23 mouse cellular contexts compared by ENCODE assay signal in the genomic region with DNA sequence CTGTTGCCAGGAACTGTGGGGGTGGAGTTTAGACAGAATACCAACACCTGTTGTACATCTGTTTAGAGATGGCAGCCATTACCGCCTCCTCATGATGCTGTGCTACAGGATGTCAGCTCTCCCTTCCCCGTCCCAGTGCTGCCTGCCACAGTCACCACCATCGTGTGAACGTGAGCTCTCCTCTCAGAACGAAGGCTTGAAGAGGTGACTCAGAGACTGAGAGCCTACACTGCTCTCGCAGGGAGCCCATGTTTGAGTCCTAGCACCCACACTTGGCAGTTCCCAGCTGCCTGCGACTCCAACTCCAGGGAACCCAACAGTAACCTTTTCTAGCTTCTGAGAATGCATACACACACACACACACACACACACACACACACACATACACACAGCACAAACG. TPM values are rescaled to one million over a fixed set of nuclear protein-coding genes. Genes with fewer than 3 reads are reported as not detected.
A peak's percentile ranks its signal among the peaks of the same experiment; 100 is the strongest.
DNase-seq lines count a peak whose midpoint lies in the region; ATAC-seq and TF ChIP-seq lines count a peak whose summit lies in the region.
"Had no signal": no experiment of that assay in that cellular context is flagged by ENCODE, and none has a peak within 500 bp of the region (broad histone marks: within the 10 kb centered on the region; RNA-seq: fewer than 3 reads in every experiment).

No protein-coding gene starts in this region.

- TF ChIP-seq CTCF in left cerebral cortex, adult 2 months (IDR thresholded peaks at IDR 0.05), result no peak
- TF ChIP-seq CTCF in E14TG2a.4 (conservative IDR thresholded peaks at IDR 0.05; ENCODE audit: low read length), result no peak

- 78% methylated on average over 8 of the region's 8 CpGs for WGBS in forebrain, embryonic 16.5 days

- intact Hi-C loops in left cerebral cortex, adult 2 months (cut with DNase I), result no loop called here
- intact Hi-C loops in left cerebral cortex, postnatal 36 days (cut with DNase I), result no loop called here

- no peak for DNase-seq in frontal cortex, postnatal 10 days (ENCODE audit: low spot score in 2 of 2)
- DNase-seq in left cerebral cortex, adult 2 months (ENCODE audit: extremely low spot score in 1 of 2, low spot score in 2 of 2), result peak; percentile 31 to 39
- DNase-seq in left cerebral cortex, adult 11 months (ENCODE audit: low spot score), result no peak
- peak; percentile 28 for DNase-seq in left cerebral cortex, postnatal 36 days (ENCODE audit: low spot score in 2 of 2)
- no peak for DNase-seq in liver
- DNase-seq: cerebellum, adult 11 months; cerebellum, postnatal 36 days; gastrocnemius, adult 2 months; heart, adult 11 months; liver, embryonic 13.5 days; lung, postnatal 10 days; retina, postnatal 1 day had no signal

- H3K27ac ChIP-seq in left cerebral cortex, adult 2 months, result no peak overlapping the region
- H3K27ac ChIP-seq in forebrain, embryonic 16.5 days (ENCODE audit: low read length), result no peak overlapping the region
- H3K27ac ChIP-seq: embryonic facial prominence, embryonic 15.5 days; gastrocnemius, adult 2 months; hindbrain, embryonic 12.5 days; liver, embryonic 13.5 days; neural tube, embryonic 15.5 days had no signal

- no peak overlapping the region for H3K9ac ChIP-seq in forebrain, embryonic 16.5 days (replicated peaks; ENCODE audit: low read depth, low read length)
- H3K9ac ChIP-seq: embryonic facial prominence, embryonic 15.5 days; hindbrain, embryonic 12.5 days; liver, embryonic 13.5 days; neural tube, embryonic 15.5 days had no signal

- no peaks in the 10 kb centered on the region for H3K27me3 ChIP-seq in E14TG2a.4 (ENCODE audit: insufficient read depth, low read length)
- no peaks in the 10 kb centered on the region for H3K27me3 ChIP-seq in forebrain, embryonic 16.5 days (replicated peaks; ENCODE audit: control insufficient read depth, insufficient read depth, low read length)
- H3K27me3 ChIP-seq: embryonic facial prominence, embryonic 15.5 days; hindbrain, embryonic 12.5 days; liver, embryonic 13.5 days; neural tube, embryonic 15.5 days; Patski had no signal

- H3K4me1 ChIP-seq in E14TG2a.4 (replicated peaks; ENCODE audit: low read depth, low read length), result peaks cover 39% of the 10 kb centered on the region
- H3K4me1 ChIP-seq in forebrain, embryonic 16.5 days (replicated peaks; ENCODE audit: control insufficient read depth, insufficient read depth, low read length), result no peaks in the 10 kb centered on the region
- H3K4me1 ChIP-seq: embryonic facial prominence, embryonic 15.5 days; liver, embryonic 13.5 days; neural tube, embryonic 15.5 days had no signal

- H3K4me3 ChIP-seq in left cerebral cortex, adult 2 months, result no peak overlapping the region
- 0 out of 2 replicates have a peak overlapping the region, but pooled peaks have one; percentile 14 for H3K4me3 ChIP-seq in E14TG2a.4 (replicated peaks; ENCODE audit: low read length)
- H3K4me3 ChIP-seq in forebrain, embryonic 16.5 days (replicated peaks; ENCODE audit: low read length), result no peak overlapping the region
- H3K4me3 ChIP-seq: embryonic facial prominence, embryonic 15.5 days; gastrocnemius, adult 2 months; hindbrain, embryonic 12.5 days; liver, embryonic 13.5 days; neural tube, embryonic 15.5 days had no signal

- no peaks in the 10 kb centered on the region for H3K36me3 ChIP-seq in E14TG2a.4 (ENCODE audit: insufficient read depth, low read length)
- no peaks in the 10 kb centered on the region for H3K36me3 ChIP-seq in forebrain, embryonic 16.5 days (ENCODE audit: control insufficient read depth, insufficient read depth)
- H3K36me3 ChIP-seq: embryonic facial prominence, embryonic 15.5 days; hindbrain, embryonic 12.5 days; liver, embryonic 13.5 days; neural tube, embryonic 15.5 days had no signal

- peak; percentile 34; the same call in 1 of the 2 replicates for ATAC-seq in frontal cortex, adult (ENCODE audit: low TSS enrichment)
- no peak for ATAC-seq in forebrain, embryonic 16.5 days
- ATAC-seq: Patski had no signal

- H3K9me3 ChIP-seq in E14TG2a.4 (ENCODE audit: low read length), result no peaks in the 10 kb centered on the region
- no peaks in the 10 kb centered on the region for H3K9me3 ChIP-seq in forebrain, embryonic 16.5 days (ENCODE audit: control insufficient read depth, low read length)
- H3K9me3 ChIP-seq: embryonic facial prominence, embryonic 15.5 days; hindbrain, embryonic 12.5 days; liver, embryonic 13.5 days; neural tube, embryonic 15.5 days had no signal

- no peak overlapping the region for H3K4me2 ChIP-seq in forebrain, embryonic 16.5 days (ENCODE audit: low read length)
- H3K4me2 ChIP-seq: embryonic facial prominence, embryonic 15.5 days; hindbrain, embryonic 12.5 days; liver, embryonic 13.5 days; neural tube, embryonic 15.5 days had no signal

RNA-seq across cellular contexts. Expression of a gene that starts 8.2 kb away (rescaled TPM):
- total RNA-seq in left cerebral cortex, adult 2 months (2021), result under 1 TPM in 1 of 2 experiments, not detected in 1; 0.81 TPM
- not detected for total RNA-seq in left cerebral cortex, postnatal 36 days (2021)
- polyA plus RNA-seq in forebrain, embryonic 16.5 days (2015; fragmentation: Nextera tagmentation; extraction: Ambion mirVana), result 0.39 and 0.41 TPM in 2 replicates
- total RNA-seq: layer of hippocampus, postnatal 14 days had no signal

RNA-seq across cellular contexts. Expression of a gene that starts 18.1 kb away (rescaled TPM):
- total RNA-seq in left cerebral cortex, adult 2 months (2021), result 1 to 10 TPM; 1.6 to 1.7 TPM
- 1 to 10 TPM; 1.2 to 3.3 TPM for total RNA-seq in left cerebral cortex, postnatal 36 days (2021)
- polyA plus RNA-seq in forebrain, embryonic 16.5 days (2015; fragmentation: Nextera tagmentation; extraction: Ambion mirVana), result 2.8 and 3.5 TPM in 2 replicates

RNA-seq across cellular contexts. Expression of a gene that starts 27.1 kb away (rescaled TPM):
- total RNA-seq in left cerebral cortex, adult 2 months (2021), result 100 to 1,000 TPM; 214 to 229 TPM
- total RNA-seq in left cerebral cortex, postnatal 36 days (2021), result 100 to 1,000 TPM; 203 to 243 TPM
- 84.1 and 106 TPM in 2 replicates for polyA plus RNA-seq in forebrain, embryonic 16.5 days (2015; fragmentation: Nextera tagmentation; extraction: Ambion mirVana)

RNA-seq across cellular contexts. Expression of a gene that starts 56.0 kb away (rescaled TPM):
- total RNA-seq in left cerebral cortex, adult 2 months (2021), result not detected
- total RNA-seq in left cerebral cortex, postnatal 36 days (2021), result not detected
- 0.06 TPM in 1 of 2 replicates, not detected in the other for polyA plus RNA-seq in forebrain, embryonic 16.5 days (2015; fragmentation: Nextera tagmentation; extraction: Ambion mirVana)
- total RNA-seq: gastrocnemius, adult 2 months; layer of hippocampus, postnatal 14 days had no signal
- polyA plus RNA-seq: forebrain, embryonic 11.5 days had no signal

RNA-seq across cellular contexts. Expression of a gene that starts 56.4 kb away (rescaled TPM):
- total RNA-seq in left cerebral cortex, adult 2 months (2021), result 1 to 10 TPM; 1.0 to 1.5 TPM
- 1 to 10 TPM in 1 of 2 experiments, under 1 TPM in 1; 1.00 to 1.0 TPM for total RNA-seq in left cerebral cortex, postnatal 36 days (2021)
- 2.0 and 2.5 TPM in 2 replicates for polyA plus RNA-seq in forebrain, embryonic 16.5 days (2015; fragmentation: Nextera tagmentation; extraction: Ambion mirVana)
- total RNA-seq: gastrocnemius, adult 2 months had no signal
- polyA plus RNA-seq: heart, embryonic 16.5 days; kidney, embryonic 14.5 days; liver, embryonic 13.5 days; Patski had no signal

Comparison
In these comparisons a context has a peak if more than half of its experiments do, and no peak if none do; other contexts are left out.
1. DNase-seq: peak in left cerebral cortex, adult 2 months (2 of 2) and left cerebral cortex, postnatal 36 days (2 of 2); none in frontal cortex, postnatal 10 days (0 of 2), left cerebral cortex, adult 11 months (single experiment) and liver (single experiment).